In genomic region chr2:126765867-126766582, GRCm38 (mm10) we compare ENCODE assay signal across 8 mouse cellular contexts. TPM values are rescaled to one million over a fixed set of nuclear protein-coding genes. Genes with fewer than 3 reads are reported as not detected.
DNase-seq lines count a peak whose midpoint lies in the region; ATAC-seq and TF ChIP-seq lines count a peak whose summit lies in the region.

No protein-coding gene starts in this region.

- no peak overlapping the region for H3K27ac ChIP-seq in kidney, postnatal 0 days
- no peak overlapping the region for H3K27ac ChIP-seq in kidney, adult 2 months (ENCODE audit: insufficient read depth, low read depth, low read length)
- H3K27ac ChIP-seq in midbrain, embryonic 16.5 days (ENCODE audit: low read length), result no peak overlapping the region
- H3K27ac ChIP-seq in intestine, embryonic 15.5 days, result no peak overlapping the region
- H3K27ac ChIP-seq in liver, embryonic 11.5 days (ENCODE audit: low read depth, low read length), result no peak overlapping the region

- no peaks in the 10 kb centered on the region for H3K9me3 ChIP-seq in kidney, postnatal 0 days (replicated peaks; ENCODE audit: low read length)
- no peaks in the 10 kb centered on the region for H3K9me3 ChIP-seq in midbrain, embryonic 16.5 days (replicated peaks; ENCODE audit: control insufficient read depth, low read length, poor library complexity, severe bottlenecking)
- H3K9me3 ChIP-seq in intestine, embryonic 15.5 days, result no peaks in the 10 kb centered on the region
- H3K9me3 ChIP-seq in liver, embryonic 11.5 days (ENCODE audit: control insufficient read depth, low read length), result no peaks in the 10 kb centered on the region

- TF ChIP-seq CTCF in kidney, postnatal 0 days (IDR thresholded peaks at IDR 0.05; ENCODE audit: low read depth), result no peak
- TF ChIP-seq CTCF in kidney, adult 2 months (conservative IDR thresholded peaks at IDR 0.05; ENCODE audit: insufficient read depth, insufficient read length, low read depth, low read length), result no peak
- no peak for TF ChIP-seq CTCF in brain, embryonic 14.5 days (IDR thresholded peaks at IDR 0.05; ENCODE audit: borderline replicate concordance, extremely low read depth, insufficient read depth, insufficient read length)

- H3K36me3 ChIP-seq in kidney, postnatal 0 days (ENCODE audit: insufficient read depth, low read length), result peaks cover 7% of the 10 kb centered on the region; the same call in 1 of the 2 replicates
- no peaks in the 10 kb centered on the region; the same call in 1 of the 2 replicates for H3K36me3 ChIP-seq in kidney, adult 2 months (ENCODE audit: control insufficient read depth, insufficient read depth, low read length)
- peaks cover 14% of the 10 kb centered on the region for H3K36me3 ChIP-seq in midbrain, embryonic 16.5 days (ENCODE audit: control insufficient read depth, insufficient read depth, low read length)
- H3K36me3 ChIP-seq in intestine, embryonic 15.5 days, result peaks cover 13% of the 10 kb centered on the region; the same call in 1 of the 2 replicates
- H3K36me3 ChIP-seq in liver, embryonic 11.5 days (ENCODE audit: control insufficient read depth, insufficient read depth, low read length), result peaks cover 11% of the 10 kb centered on the region

- no peaks in the 10 kb centered on the region for H3K27me3 ChIP-seq in kidney, postnatal 0 days (ENCODE audit: insufficient read depth, low read length)
- no peaks in the 10 kb centered on the region for H3K27me3 ChIP-seq in kidney, adult 2 months (replicated peaks; ENCODE audit: control insufficient read depth, insufficient read depth, low read length)
- no peaks in the 10 kb centered on the region for H3K27me3 ChIP-seq in midbrain, embryonic 16.5 days (ENCODE audit: control insufficient read depth, insufficient read depth, low read depth, low read length)
- H3K27me3 ChIP-seq in intestine, embryonic 15.5 days (replicated peaks), result no peaks in the 10 kb centered on the region
- H3K27me3 ChIP-seq in liver, embryonic 11.5 days (replicated peaks; ENCODE audit: control insufficient read depth, insufficient read depth, low read length), result no peaks in the 10 kb centered on the region

- no peak overlapping the region for H3K4me2 ChIP-seq in kidney, postnatal 0 days (ENCODE audit: low read length)
- 0 out of 2 replicates have a peak overlapping the region, but pooled peaks have one; percentile 4 for H3K4me2 ChIP-seq in midbrain, embryonic 16.5 days (ENCODE audit: low read length)
- H3K4me2 ChIP-seq in intestine, embryonic 15.5 days (replicated peaks), result no peak overlapping the region
- no peak overlapping the region for H3K4me2 ChIP-seq in liver, embryonic 11.5 days

- H3K4me1 ChIP-seq in kidney, postnatal 0 days (replicated peaks; ENCODE audit: insufficient read depth, low read length), result no peaks in the 10 kb centered on the region
- no peaks in the 10 kb centered on the region for H3K4me1 ChIP-seq in kidney, adult 2 months (ENCODE audit: control insufficient read depth, insufficient read depth, low read length)
- H3K4me1 ChIP-seq in midbrain, embryonic 16.5 days (ENCODE audit: control insufficient read depth, insufficient read depth, low read length), result no peaks in the 10 kb centered on the region
- H3K4me1 ChIP-seq in intestine, embryonic 15.5 days (replicated peaks), result no peaks in the 10 kb centered on the region
- no peaks in the 10 kb centered on the region for H3K4me1 ChIP-seq in liver, embryonic 11.5 days (replicated peaks; ENCODE audit: control insufficient read depth, insufficient read depth, low read length)

- no peak for ATAC-seq in kidney, postnatal 0 days (replicated peaks; ENCODE audit: low FRiP score, low read depth)
- peak; percentile 40; the same call in 1 of the 2 replicates for ATAC-seq in granulocyte monocyte progenitor cell, adult 5-6 weeks (replicated peaks; ENCODE audit: poor library complexity, severe bottlenecking)
- ATAC-seq in midbrain, embryonic 16.5 days, result peak; percentile 68; the same call in 1 of the 2 replicates
- no peak for ATAC-seq in intestine, embryonic 15.5 days
- ATAC-seq in liver, embryonic 11.5 days (replicated peaks; ENCODE audit: low FRiP score), result no peak
- no peak for ATAC-seq in erythroid progenitor cell, adult 5-6 weeks (replicated peaks; ENCODE audit: low FRiP score, poor library complexity, severe bottlenecking)

- H3K4me3 ChIP-seq in kidney, postnatal 0 days (replicated peaks; ENCODE audit: low read depth, low read length), result no peak overlapping the region
- H3K4me3 ChIP-seq in kidney, adult 2 months (ENCODE audit: insufficient read depth, low read depth, low read length), result no peak overlapping the region
- no peak overlapping the region for H3K4me3 ChIP-seq in midbrain, embryonic 16.5 days (ENCODE audit: low read depth, low read length)
- H3K4me3 ChIP-seq in intestine, embryonic 15.5 days (replicated peaks), result no peak overlapping the region
- no peak overlapping the region for H3K4me3 ChIP-seq in liver, embryonic 11.5 days (ENCODE audit: low read depth, low read length)

- H3K9ac ChIP-seq in kidney, postnatal 0 days (ENCODE audit: low read depth, low read length), result no peak overlapping the region
- no peak overlapping the region for H3K9ac ChIP-seq in midbrain, embryonic 16.5 days (ENCODE audit: low read depth, low read length)
- H3K9ac ChIP-seq in intestine, embryonic 15.5 days, result no peak overlapping the region
- no peak overlapping the region for H3K9ac ChIP-seq in liver, embryonic 11.5 days (ENCODE audit: low read depth, low read length)

- no peak for TF ChIP-seq POLR2A in kidney, adult 2 months (IDR thresholded peaks at IDR 0.05; ENCODE audit: low read depth, low read length)
- no peak for TF ChIP-seq POLR2A in brain, embryonic 14.5 days (IDR thresholded peaks at IDR 0.05; ENCODE audit: borderline replicate concordance, extremely low read depth, insufficient read depth, insufficient read length, poor library complexity, severe bottlenecking)

- WGBS in kidney, postnatal 0 days, result 37% methylated on average over 11 of the region's 11 CpGs
- 30% methylated on average over 11 of the region's 11 CpGs for WGBS in kidney, adult 2 months
- WGBS in midbrain, embryonic 16.5 days, result 44% methylated on average over 11 of the region's 11 CpGs
- WGBS in intestine, embryonic 15.5 days, result 50% methylated on average over 11 of the region's 11 CpGs
- WGBS in liver, embryonic 11.5 days, result 46% methylated on average over 11 of the region's 11 CpGs

- DNase-seq in kidney, postnatal 0 days (ENCODE audit: low spot score), result peak; percentile 25
- DNase-seq in kidney, adult 2 months, result no peak
- peak; percentile 77 for DNase-seq in brain, embryonic 14.5 days (ENCODE audit: low read depth)
- no peak for DNase-seq in liver, embryonic 11.5 days (ENCODE audit: low spot score)

RNA-seq across cellular contexts. Expression of gene Usp50, which starts 17.2 kb away (rescaled TPM):
- 2.9 and 3.0 TPM in 2 replicates for polyA plus RNA-seq in kidney, postnatal 0 days (2015; fragmentation: Nextera tagmentation; extraction: Ambion mirVana)
- 1.3 and 1.5 TPM in 2 replicates for polyA plus RNA-seq in kidney, adult 2 months (2012; rRNA removed)
- polyA plus RNA-seq in brain, embryonic 14.5 days (2012; rRNA removed), result 1.4 and 1.9 TPM in 2 replicates
- total RNA-seq in granulocyte monocyte progenitor cell, adult 5-6 weeks (2014; fragmentation: Nextera tagmentation), result 0.64 TPM in 1 of 2 replicates, not detected in the other
- total RNA-seq in granulocyte monocyte progenitor cell, adult 5-6 weeks (2017), result not detected in 2 replicates
- 1.9 and 2.0 TPM in 2 replicates for polyA plus RNA-seq in midbrain, embryonic 16.5 days (2015; fragmentation: Nextera tagmentation; extraction: Ambion mirVana)
- 1.7 and 2.1 TPM in 2 replicates for polyA plus RNA-seq in intestine, embryonic 15.5 days (2015; fragmentation: Nextera tagmentation; extraction: Ambion mirVana)
- 3.0 and 3.8 TPM in 2 replicates for polyA plus RNA-seq in liver, embryonic 11.5 days (2014; fragmentation: Nextera tagmentation; extraction: Ambion mirVana)
- not detected in 2 replicates for total RNA-seq in erythroid progenitor cell, adult 5-6 weeks (2015; ENCODE audit: low replicate concordance)
- total RNA-seq in erythroid progenitor cell, adult 5-6 weeks (2017; ENCODE audit: low replicate concordance), result 0.77 TPM in 1 of 2 replicates, not detected in the other

RNA-seq across cellular contexts. Expression of gene Usp8, which starts 58.9 kb away (rescaled TPM):
- polyA plus RNA-seq in kidney, postnatal 0 days (2015; fragmentation: Nextera tagmentation; extraction: Ambion mirVana), result 35.7 and 42.1 TPM in 2 replicates
- polyA plus RNA-seq in kidney, adult 2 months (2012; rRNA removed), result 30.2 and 31.2 TPM in 2 replicates
- polyA plus RNA-seq in brain, embryonic 14.5 days (2012; rRNA removed), result 28.0 and 28.8 TPM in 2 replicates
- 42.4 and 49.7 TPM in 2 replicates for total RNA-seq in granulocyte monocyte progenitor cell, adult 5-6 weeks (2014; fragmentation: Nextera tagmentation)
- total RNA-seq in granulocyte monocyte progenitor cell, adult 5-6 weeks (2017), result 52.6 and 58.2 TPM in 2 replicates
- polyA plus RNA-seq in midbrain, embryonic 16.5 days (2015; fragmentation: Nextera tagmentation; extraction: Ambion mirVana), result 29.5 and 29.6 TPM in 2 replicates
- polyA plus RNA-seq in intestine, embryonic 15.5 days (2015; fragmentation: Nextera tagmentation; extraction: Ambion mirVana), result 35.9 and 36.9 TPM in 2 replicates
- polyA plus RNA-seq in liver, embryonic 11.5 days (2014; fragmentation: Nextera tagmentation; extraction: Ambion mirVana), result 38.3 and 42.4 TPM in 2 replicates
- 36.0 and 44.0 TPM in 2 replicates for total RNA-seq in erythroid progenitor cell, adult 5-6 weeks (2015; ENCODE audit: low replicate concordance)
- 29.5 and 36.7 TPM in 2 replicates for total RNA-seq in erythroid progenitor cell, adult 5-6 weeks (2017; ENCODE audit: low replicate concordance)

Comparison
In these comparisons a context has a peak if more than half of its experiments do, and no peak if none do; other contexts are left out.
1. DNase-seq: peak in kidney, postnatal 0 days (single experiment) and brain, embryonic 14.5 days (single experiment); none in kidney, adult 2 months (single experiment) and liver, embryonic 11.5 days (single experiment).
2. ATAC-seq: peak in granulocyte monocyte progenitor cell, adult 5-6 weeks (single experiment) and midbrain, embryonic 16.5 days (single experiment); none in kidney, postnatal 0 days (single experiment), intestine, embryonic 15.5 days (single experiment), liver, embryonic 11.5 days (single experiment) and erythroid progenitor cell, adult 5-6 weeks (single experiment).